Mouse (Mus musculus): ENCODE measurements at regions not wholly inside any gene's neighbourhood (a gene's known extent, or its start where the extent isn't known, plus 50 kb on each side); places are given as distances from the start of the nearest gene placed in this dataset.

DNA sequence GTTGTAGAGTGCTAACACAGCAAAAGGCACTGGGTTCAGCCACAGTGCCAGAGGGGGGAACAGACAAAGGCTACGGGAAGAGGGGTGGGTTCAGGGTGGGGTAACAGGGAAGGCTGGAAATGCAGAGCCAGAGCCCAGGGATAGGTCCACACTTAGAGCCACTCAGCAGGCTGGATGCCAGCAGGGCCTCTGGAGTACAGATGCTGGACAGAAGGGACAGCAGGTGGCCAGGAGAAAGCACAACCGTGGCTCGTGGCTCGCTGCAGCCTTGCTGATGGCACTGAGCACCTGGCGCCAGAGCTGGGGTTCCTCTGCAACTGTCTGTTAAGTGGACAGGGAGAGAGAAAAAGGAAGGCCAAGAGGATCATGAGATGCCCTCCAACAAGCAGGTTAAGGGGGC, 174.2 kb downstream of the Mroh4 start:
- DNase-seq = no peak

DNA sequence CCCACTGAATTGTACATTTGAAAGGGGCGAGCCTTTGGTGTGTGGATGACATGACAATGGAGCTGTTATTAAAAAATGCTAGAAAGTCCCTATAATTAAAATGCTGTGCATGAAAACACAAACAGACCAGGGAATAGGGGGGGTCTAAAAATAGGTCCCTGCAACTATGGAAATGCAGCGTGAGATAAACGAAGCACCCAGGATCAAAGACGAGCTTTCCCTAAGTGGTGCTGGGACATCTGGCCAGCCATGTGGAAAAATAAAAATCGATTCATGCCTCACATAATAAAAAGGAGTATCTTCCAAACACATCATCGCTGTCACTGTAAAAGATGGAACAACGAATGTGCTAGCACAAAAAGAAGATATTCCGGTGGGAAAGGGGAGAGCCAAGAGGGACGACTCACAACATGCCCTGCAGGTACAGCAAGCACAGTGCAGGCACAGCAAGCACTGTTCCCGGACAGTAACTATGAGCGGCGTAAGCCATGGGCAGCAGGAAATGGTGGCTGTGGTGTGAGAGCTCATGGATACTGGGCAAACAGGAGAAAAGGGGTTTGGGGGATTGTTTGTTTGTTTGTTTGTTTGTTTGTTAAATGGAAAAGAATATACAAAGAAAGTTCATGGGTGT, 176.7 kb downstream of the Mroh4 start:
- no peak for DNase-seq

DNA sequence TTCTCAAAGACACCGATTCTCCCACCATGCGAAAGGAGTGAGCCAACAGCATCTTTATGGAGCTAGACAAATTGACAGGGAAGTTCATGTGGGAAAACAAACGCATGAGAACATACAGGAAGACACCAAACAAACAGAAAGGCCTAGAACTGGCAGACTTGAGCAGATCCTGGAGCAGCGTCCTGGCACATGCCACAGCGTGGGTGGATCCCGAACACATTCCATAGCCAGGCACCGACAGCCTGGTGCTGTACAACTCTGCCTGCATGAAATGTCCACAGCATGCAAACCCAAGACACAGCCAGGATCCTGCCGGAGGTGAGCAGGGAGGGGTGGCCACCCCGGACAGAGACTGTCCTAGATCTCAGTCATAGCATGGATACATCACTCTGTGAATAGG, 177.2 kb downstream of the Mroh4 start:
- no peak for DNase-seq

DNA sequence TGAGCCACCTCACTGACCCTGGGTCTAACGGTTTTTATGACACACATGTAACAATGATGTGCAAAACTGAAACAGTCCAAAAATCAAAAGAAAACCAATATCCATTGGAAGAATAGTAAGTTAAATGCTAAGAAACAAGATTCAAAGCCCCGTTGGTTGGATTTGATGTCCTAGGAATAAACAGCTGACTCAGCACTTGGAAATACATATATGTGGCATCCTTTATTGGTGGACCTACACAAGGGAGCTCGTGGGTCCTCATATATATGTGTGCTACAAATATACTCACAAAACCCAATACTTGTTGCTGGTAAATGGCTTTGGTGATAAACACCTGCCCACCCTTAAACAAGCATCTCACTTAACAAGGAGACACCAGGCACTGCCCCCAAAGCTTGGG, 178.2 kb downstream of the Mroh4 start:
- no peak for DNase-seq

DNA sequence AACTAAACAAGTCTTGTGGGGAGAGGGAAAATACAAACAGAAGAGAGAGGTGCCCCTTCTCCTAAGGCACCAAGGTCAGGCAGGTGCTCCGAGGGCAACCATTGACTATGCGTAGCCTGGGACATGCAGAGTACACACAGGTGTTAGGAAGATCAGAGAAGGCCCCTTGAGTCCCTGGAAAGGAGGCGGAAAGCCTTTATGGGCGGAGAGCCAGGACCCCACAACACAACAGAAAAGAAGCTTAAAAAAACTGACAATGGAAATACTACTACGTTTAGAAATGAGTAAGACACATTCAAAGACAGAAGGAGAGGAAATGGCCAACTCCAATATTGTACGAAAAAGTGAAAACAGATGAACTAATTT, 179.5 kb downstream of the Mroh4 start:
- no peak for DNase-seq

DNA sequence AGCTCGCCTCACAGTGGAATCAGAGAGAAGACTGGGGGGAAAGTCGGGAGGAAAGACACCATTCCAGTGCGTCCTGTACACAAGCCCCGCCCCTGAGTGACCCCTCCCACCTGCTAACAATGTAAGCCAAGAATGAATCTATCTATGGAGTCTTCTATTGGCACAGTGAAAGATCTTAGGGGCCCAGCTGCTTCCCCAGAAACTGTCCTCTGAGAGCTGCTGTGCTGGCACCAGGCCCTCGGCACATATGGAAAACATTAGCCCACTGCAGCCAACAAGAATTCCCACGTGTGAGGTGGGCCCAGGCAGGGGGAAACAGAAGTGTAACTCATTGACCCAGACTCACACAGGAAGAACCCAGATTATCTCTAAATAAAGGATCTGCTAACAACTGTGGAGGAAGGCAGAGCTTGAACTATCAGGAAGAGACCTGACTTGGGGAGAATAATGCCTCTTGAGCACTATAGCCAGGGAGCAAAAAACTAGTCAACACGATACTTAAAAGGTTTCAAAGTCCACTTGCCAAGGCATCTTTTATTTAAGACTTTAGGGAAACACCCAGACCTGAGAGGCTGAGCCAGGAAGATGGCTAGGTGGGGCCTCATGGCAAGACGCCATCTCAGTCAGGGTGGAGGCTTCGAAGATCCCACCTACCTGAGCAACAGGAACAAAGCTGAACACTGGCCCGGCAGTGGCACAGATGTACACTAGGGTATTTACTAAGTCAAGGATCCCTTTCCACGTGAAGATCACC, 180.1 kb downstream of the Mroh4 start:
- no peak for DNase-seq

DNA sequence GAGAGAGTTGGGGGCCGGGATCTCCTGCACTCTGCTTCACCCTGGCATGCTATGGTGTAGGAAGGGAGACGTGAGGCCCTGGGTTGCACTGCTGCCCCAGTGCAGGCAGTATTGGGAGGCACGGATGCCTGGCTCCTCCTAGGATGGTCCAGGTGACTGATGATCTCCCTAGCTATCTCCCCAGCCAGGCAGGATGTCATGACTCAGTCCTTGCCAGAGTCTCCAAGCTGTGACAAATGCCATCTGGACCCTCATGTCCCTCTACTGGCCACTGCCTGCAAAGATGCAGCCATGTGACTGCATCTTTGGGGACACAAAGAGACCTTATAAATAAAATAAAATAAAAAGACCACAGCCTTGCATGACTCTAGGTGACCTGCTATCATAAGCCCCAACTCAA, 181.6 kb downstream of the Mroh4 start:
- DNase-seq = no peak

DNA sequence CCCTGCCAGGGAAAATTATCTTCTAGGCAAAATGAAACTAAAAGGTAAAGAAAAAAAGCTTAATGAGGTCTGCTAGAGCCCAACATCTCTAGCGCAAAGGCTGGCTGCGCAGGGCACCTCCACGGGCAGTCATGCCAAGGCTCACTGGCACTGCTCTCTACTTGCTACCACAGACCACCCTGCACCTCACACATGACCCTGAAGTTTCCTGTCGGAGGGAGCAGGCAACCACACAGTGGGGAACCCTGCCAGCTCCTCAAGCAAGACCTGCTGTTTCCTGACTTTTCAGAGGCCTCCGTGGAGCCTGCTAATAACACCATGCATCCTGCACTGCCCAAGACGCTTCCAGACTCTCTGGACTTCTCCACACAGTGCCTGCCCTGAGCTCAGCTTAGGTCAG, 182.3 kb downstream of the Mroh4 start:
- DNase-seq = no peak

DNA sequence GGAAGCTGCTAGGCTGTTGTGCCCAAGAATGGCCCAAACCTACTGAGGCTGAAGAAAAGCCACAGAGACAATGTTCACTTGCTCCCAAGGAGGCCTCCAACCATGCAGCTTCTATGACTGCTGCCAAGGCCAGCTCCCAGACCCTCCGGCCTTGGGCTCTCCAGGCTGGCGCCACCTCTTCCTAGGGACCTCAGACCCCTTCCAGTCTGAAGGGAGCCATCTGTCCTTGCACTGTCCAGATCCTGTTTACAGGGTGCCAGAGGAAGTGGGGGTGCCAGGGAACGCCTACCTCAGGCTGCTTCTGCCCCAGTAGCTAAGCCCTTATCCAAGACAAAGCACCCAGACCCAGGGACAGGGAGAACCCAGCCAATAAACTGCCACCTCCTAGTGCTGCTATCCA, 183.7 kb downstream of the Mroh4 start:
- DNase-seq = no peak

DNA sequence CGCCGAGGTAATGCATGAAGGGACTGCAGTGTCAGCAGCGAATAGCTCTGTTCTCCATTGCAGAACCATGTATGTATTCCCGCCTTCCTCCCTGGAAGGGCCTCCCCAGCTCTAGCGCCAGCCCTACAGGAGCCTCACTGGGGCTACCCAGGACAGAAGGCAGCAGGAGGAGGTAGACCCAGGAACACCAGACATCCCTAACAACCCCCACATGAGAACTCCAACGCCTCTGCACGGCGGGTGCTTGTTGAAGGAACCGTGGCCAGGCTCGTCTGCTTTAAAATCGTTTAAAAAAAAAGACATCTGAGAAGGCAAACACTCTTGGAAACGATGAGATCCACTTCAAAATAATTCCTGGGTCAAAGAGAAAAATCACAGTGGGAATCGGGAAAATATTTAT, 194.3 kb downstream of the Mroh4 start:
- no peak for DNase-seq

DNA sequence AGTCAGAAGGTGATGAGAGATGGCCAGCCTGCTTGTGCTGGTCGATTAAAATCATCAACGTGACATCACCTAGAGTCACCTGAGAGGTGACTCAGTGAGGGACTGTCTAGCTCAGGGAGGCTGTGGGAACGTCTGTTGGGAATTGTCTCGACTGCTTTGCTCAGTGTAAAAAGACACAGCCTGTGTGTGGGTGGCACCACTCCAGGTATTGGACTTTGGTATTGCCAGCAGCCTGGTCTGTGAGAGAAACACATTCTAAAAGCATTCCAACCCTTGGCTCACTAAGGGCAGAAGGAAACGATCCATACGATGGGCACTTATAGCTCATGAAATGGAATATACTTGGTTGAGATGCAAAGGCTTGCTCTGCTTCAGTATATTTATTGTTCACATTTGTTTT, 209.2 kb downstream of the Mroh4 start:
- DNase-seq = no peak

DNA sequence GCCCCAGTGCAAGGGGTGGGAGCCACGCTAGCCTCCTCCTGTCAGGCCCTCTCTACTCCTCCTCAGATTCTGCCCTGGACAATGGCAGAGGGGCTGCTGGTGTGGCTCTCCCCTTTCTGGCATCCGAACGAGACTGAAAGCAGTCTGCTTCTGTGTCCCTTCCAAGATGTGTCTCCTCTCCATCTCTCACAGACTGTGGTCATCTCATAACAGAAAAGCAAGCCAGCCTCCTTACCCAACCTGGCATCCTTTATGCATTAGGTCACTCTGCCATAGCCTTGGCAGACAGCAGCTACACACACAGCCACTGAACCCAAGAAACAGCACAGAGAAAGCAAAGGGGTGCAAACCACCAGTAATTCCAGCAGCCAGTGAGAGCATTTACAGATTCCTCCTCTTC, 213.2 kb downstream of the Mroh4 start:
- no peak for DNase-seq

DNA sequence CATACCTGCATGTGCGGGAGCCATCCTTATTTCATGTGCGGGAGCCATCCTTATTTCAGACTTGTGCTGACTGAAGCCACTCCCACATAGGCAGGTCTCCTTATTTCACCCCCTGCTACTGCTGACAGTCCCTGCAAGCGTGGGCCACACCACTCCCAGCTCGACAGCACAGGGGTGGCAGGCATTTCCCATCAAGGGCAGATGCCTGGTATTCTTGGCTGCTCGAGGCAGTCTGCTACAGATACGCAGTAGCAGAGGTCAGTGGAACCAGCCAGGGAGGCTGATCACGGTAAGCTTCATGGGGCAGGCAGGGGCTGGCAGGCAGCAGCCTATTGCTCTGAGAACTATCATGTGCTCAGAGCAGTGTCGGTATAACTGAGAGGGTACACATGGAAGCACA, 215.6 kb downstream of the Mroh4 start:
- DNase-seq = no peak

DNA sequence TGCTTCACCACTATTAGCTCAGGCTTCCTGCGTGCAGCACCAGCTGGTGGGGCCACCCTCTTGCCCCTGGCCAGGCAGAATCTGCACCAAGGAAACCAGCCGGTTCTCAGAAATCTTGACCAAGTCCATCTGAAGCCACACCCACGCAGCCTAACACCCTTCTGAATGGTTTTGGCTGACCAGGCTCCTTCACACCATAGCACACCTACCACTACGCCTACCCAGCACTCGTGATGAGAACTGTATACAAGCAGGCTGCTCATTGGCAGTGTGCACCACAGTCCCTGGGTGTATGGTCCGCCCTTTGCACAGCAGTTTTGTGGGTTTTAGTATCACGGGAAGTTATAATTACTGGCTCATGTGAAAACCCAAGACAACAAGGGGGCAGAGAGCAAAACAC, 217.5 kb downstream of the Mroh4 start:
- no peak for DNase-seq

DNA sequence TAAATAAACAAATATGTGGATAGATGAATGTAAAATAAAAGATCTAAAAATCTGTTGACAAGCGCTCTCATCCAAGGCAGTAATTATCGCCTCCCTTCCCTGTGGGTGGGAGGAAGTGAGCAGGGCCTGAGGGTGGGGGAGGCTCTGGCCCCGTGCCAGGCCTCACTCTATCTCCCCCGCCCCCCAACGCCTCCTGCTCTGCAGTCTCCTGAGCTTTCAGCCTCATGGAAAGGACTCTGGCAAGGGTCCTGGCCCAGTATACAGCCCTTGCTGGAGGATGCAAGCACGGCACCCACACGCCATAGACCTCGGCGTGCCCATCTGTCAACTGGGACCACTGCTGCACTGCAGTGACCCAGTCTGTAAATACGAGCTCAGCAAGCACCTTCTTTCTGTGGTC, 222.9 kb downstream of the Mroh4 start:
- no peak for DNase-seq

DNA sequence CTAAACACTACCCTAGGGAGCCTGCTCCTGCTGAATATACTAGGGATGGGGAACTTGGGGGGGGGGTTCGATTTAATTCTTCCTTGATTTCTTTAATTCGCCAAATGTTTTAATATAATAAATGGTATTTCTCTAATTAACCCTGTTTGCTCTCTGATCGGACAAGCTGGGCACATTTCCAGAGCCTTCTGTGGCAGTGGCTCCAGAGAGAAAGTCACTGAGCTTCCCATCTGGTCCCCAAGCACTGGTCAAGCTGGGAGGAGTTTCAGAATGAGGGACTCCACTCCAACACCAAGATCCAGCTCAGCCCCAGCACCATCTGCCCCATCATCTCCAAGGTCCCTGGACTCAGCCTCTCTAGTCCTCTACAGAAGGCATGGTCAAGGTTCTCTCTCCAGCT, 223.9 kb downstream of the Mroh4 start:
- DNase-seq = no peak

DNA sequence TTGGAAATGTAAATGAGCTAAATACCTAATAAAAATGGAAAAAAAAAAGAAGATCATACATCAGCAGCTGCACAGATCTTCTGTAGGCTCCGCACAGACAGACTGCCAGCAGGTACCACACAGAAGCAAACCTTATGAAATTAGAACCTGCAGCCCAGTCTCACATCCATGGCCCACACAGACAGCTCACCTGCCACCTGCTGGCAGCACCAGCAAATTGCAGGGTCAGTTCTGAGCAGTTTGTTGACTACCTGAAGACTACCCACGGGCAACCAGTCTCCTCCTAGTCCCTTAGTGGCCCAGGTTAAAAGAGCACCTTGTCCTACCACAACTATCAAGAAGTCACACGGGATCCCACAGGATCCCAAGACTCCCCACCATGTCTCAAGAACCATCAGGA, 225.1 kb downstream of the Mroh4 start:
- DNase-seq = no peak

DNA sequence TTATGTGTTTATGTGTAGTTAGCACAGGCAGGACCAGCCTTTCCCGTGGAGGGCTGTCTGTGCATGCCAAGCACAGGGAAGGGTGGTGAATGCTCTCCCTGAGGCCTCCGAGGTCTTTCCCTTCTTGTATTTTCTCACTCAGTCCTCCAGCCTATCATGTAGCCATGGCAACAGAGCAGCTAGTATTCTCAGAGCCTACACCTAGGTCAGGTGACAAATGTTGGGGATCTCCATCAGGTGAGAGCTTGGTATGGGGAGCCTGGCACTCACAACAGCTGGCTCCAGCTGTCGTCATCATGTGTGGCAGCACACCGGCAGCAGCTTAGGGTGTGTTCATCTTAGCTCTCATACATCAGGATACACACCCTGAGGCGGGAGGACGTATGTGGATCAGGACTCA, 231.3 kb downstream of the Mroh4 start:
- no peak for DNase-seq

DNA sequence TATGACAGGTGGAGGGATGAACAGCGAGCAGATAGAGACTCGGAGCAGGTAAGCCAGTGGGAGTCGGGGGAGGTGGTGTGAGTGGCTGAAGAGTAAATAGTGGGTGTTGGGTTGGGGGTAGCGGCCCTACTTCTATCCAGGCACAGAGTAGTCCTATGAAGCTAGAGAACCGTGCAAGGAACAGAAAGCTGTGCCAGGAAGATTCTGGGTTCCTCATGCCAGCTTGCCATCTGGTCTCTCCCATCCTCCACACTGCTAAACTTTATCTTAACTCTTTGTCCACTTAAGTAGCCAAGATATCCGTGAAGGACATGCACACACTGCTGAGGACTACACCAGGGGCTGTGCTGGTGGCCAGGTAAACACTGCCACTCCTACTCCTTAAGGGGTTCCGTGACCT, 234.9 kb downstream of the Mroh4 start:
- DNase-seq = no peak

DNA sequence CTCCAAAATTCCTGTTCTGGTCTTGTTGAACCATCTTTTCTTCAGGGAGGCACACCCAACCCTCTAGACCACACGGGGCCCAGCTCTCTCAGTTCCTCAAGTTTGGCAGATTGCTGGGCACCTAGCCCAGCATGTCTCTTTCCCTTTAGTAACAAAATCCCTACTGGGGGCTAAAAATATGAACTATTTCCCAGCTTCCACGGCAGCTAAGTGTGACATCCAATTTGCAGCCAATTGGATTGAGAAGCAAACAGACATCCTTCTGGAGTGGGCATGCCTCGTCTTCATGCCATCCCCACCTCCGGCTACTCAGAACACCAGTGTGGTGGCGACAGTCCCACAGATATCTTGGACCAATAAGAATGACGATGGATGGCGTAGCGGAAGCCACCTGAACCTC, 240.1 kb downstream of the Mroh4 start:
- no peak for DNase-seq

DNA sequence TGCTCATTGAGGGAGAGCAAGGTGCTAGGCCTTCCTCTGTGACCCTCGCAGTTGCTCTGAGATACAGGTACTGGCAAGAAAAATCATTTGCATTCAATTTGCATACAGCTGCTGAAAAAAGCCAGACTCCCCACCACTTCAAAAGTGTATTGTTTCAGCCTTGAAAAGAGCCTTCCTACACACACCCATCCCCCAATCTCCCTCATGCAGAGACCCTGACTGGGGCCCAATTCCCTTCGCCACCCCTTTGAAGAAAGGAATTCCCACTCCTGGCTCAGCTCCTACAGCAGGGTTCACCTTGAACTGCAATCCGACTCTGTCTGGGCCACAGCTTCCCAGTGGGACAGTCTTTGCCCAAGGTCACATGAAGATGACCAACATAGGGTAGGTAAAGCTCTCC, 248.6 kb downstream of the Mroh4 start:
- DNase-seq = no peak

DNA sequence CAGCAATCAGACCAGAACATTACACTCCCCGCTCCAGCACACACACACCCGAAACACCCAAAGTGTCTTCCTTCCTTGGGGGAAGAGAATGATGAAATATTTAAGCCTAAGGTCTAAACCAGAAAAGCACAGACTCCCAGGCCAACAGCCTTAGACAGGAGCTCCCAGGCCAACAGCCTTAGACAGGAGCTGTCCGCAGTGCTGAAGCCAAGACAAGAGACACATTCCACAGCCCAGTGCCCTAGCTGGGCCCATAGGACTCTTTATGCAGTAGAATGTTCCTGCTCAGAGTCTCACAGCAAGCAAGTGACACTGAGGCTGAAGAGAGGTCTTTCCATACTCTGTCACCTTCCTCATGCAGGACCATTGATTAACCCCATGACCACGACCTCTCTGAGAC, 253.6 kb downstream of the Mroh4 start:
- peak; percentile 73 for DNase-seq

DNA sequence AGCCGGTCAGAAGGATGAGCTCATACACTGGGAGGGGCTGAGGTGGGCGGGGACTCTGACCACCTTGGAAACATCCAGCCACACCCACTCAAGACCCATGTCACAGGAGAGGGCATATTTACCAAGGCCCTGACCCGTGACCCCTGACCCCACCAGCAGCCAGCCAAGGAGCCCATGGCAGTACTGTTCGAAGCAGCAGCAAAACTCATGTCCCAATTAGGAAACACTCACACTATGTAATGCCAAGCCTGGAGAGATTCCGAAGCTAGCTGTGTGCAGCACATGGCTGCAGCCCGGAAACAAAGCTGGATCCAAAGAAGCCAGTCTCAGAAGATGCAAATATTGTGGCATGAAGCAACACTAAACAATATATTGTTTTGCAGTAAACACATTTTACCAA, 256.8 kb downstream of the Mroh4 start:
- DNase-seq = no peak

DNA sequence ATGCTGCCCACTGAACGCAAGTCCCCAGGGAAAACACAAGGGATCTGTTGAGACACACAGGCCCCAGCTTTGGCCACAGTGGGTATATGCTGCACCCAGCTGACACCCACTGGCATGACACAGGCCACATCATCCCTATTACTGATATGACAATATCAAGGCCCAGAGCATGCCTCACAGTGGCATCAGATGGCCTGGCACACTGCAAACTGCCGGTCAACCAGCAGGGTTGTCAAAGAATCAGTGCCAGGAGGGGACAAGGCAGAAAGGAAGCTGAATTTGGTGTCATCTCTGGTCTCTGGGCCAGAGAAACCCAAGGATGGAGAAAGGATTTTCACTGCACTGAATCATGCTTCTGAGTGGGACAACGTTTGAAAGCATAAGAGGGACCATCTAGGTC, 266.7 kb downstream of the Mroh4 start:
- no peak for DNase-seq

DNA sequence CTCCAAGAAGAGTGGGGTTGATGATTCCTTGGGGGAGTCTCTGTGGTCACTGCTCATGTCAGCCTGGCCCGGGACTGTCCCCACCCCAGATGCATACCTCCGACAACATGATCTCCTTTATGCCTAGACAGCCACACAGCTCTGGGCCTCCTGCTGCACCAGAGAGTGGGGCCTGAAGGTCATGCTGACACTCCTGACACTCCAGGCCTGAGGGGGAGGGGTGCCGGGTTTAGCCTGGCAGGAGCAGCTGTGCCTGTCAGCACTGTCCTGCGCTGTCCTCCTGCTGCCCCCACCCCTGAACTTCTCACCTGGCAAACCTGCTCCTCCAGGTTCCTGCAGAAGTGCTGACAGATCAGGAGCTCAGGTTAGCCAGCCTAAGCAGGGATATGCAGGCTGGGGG, 288.2 kb downstream of the Mroh4 start:
- no peak for DNase-seq

All from adrenal gland, postnatal 14 days (tissue).